Mouse (Mus musculus) limb, embryonic 15.5 days (tissue): Measurements from ENCODE around the gene Olfr513. TPM values are rescaled to one million over a fixed set of nuclear protein-coding genes. Genes with fewer than 3 reads are reported as not detected.

Source experiments
- ATAC-seq: fragments of 200-750 bp; cut with Nextera tagmentation; 2 replicates; pipeline ENCODE4 v1.8.0; 2017; ENCODE audit warnings: low read depth, moderate TSS enrichment; ENCODE audit not compliant: insufficient number of reproducible peaks, low FRiP score, low TSS enrichment
- H3K27ac ChIP-seq: fragments of 300-500 bp; sonication (generic); 2 replicates; pipeline ENCODE4 v1.5.1; 2015; ENCODE audit warnings: moderate library complexity, mild to moderate bottlenecking, inconsistent platforms
- H3K27me3 ChIP-seq: fragments of 300-500 bp; sonication (generic); 2 replicates; pipeline ENCODE4 v1.6.1; 2015; ENCODE audit warnings: inconsistent platforms
- H3K36me3 ChIP-seq: fragments of 300-500 bp; sonication (generic); 2 replicates; pipeline ENCODE4 v1.6.1; 2015; ENCODE audit warnings: inconsistent platforms
- H3K4me1 ChIP-seq: fragments of 300-500 bp; sonication (generic); 2 replicates; pipeline ENCODE4 v1.6.1; 2015; ENCODE audit warnings: inconsistent platforms
- H3K4me2 ChIP-seq: fragments of 300-500 bp; sonication (generic); 2 replicates; pipeline ENCODE4 v1.6.1; 2015; ENCODE audit warnings: mild to moderate bottlenecking, inconsistent platforms
- H3K4me3 ChIP-seq: fragments of 300-500 bp; sonication (generic); 2 replicates; pipeline ENCODE4 v1.5.1; 2015; ENCODE audit warnings: mild to moderate bottlenecking, inconsistent platforms
- H3K9ac ChIP-seq: fragments of 300-500 bp; sonication (generic); 2 replicates; pipeline ENCODE4 v1.6.1; 2015; ENCODE audit warnings: inconsistent platforms
- H3K9me3 ChIP-seq: fragments of 300-500 bp; sonication (generic); 2 replicates; pipeline ENCODE4 v1.6.1; 2016; ENCODE audit warnings: inconsistent platforms
- WGBS: fragments of 180-500 bp; shearing (Covaris S2); methylation state at CpG from one replicate; pipeline ENCODE4 v1.1.7; 2015; 5-methylcytosine and 5-hydroxymethylcytosine counted together
- polyA plus RNA-seq: library from polyadenylated mRNA; unstranded; fragments of >200 nt; fragmentation: Nextera tagmentation; extraction: Ambion mirVana; gene quantifications from 2 replicates; pipeline ENCODE4 v1.2.1, GENCODE M21; 2015

Gene Olfr513
- not detected in 2 replicates for polyA plus RNA-seq

DNA sequence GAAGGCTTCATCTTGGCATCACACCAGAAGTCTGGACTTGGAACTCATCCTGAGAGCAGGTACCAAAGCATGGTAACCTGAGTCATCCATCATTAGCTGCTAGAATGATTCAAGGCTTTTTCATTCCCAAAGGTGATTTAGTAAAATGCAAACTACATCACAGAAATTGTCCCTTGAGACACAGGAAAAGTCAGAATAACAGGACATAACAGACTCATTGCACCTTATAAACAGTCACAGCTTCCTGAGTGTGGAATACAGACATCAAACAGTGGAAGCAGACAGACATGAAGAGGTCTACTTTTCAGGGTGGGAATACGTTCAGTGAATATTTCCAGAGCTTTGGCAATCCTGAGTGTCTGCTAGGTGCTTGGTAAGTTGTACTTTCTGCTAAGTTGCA lies at the start of gene Olfr513:
Gene Olfr513, plus strand, starts transcription at position 301 of the 400 bp plus-strand sequence.
- H3K9ac ChIP-seq, result no peak within 1 kb of the TSS
- H3K27me3 ChIP-seq, result no peaks in the 10 kb centered on the region
- ATAC-seq, result no peak
- no peaks in the 10 kb centered on the region for H3K9me3 ChIP-seq
- H3K4me1 ChIP-seq, result no peaks in the 10 kb centered on the region
- 57% methylated on average over 1 of the region's 1 CpGs for WGBS
- no peak within 1 kb of the TSS for H3K4me2 ChIP-seq
- H3K27ac ChIP-seq, result no peak within 1 kb of the TSS
- H3K36me3 ChIP-seq, result no peaks in the 10 kb centered on the region
- H3K4me3 ChIP-seq, result no peak within 1 kb of the TSS

DNA sequence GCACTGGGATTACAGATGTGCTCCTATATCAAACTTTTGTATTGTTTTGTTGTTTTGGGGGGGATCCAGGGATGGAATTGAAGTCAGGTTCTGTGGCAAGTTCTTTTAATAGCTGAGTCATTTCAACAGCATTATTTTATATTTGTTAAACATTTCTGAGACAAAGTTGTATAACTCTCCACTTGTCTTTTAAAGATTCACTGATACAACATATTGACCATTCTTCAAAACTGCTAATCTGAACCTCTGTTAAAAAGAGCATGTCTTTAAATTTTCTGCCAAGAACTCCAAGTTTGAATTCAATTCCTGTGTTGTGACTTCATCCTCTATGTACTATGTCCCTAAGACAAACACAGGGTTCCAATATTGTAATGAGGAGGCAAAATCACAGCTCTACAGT lies 37.8 kb upstream of the Olfr513 start, which contains the start of gene Olfr512:
Gene Olfr512, plus strand, starts transcription at position 301 of the 400 bp plus-strand sequence.
- ATAC-seq, result no peak
- H3K9me3 ChIP-seq, result no peaks in the 10 kb centered on the region
- no peaks in the 10 kb centered on the region for H3K27me3 ChIP-seq
- H3K27ac ChIP-seq, result no peak within 1 kb of the TSS
- H3K9ac ChIP-seq, result no peak within 1 kb of the TSS
- no peak within 1 kb of the TSS for H3K4me2 ChIP-seq
- H3K4me1 ChIP-seq, result no peaks in the 10 kb centered on the region
- H3K36me3 ChIP-seq, result no peaks in the 10 kb centered on the region
- no peak within 1 kb of the TSS for H3K4me3 ChIP-seq

DNA sequence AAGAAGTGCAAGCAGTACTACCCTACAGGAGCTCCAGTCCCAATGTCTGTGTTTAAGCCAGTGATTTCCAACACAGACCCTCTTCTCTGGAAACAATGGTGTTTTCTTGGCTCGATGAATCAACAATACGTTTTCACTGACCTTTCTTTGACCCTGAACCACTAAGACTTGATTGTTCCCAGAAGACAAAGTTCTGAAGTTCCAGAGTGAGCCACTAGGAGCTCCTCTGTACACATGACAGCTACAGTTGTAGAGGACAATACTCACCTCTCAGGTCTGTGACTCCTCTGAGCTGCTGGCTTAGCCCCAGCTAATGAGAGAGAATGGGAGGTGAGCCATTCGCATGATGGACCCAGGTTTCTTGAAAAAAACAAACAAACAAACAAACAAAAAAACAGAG lies 9.6 kb downstream of the Olfr513 start:
- Histone ChIP-seq H3K27me3 (no peaks in the 10 kb centered on the region), H3K4me3 (no peak overlapping the region), H3K9me3 (no peaks in the 10 kb centered on the region), H3K27ac (no peak overlapping the region), H3K4me2 (no peak overlapping the region), H3K9ac (no peak overlapping the region), H3K36me3 (no peaks in the 10 kb centered on the region), H3K4me1 (no peaks in the 10 kb centered on the region)
- 45% methylated on average over 3 of the region's 3 CpGs for WGBS
- no peak for ATAC-seq

DNA sequence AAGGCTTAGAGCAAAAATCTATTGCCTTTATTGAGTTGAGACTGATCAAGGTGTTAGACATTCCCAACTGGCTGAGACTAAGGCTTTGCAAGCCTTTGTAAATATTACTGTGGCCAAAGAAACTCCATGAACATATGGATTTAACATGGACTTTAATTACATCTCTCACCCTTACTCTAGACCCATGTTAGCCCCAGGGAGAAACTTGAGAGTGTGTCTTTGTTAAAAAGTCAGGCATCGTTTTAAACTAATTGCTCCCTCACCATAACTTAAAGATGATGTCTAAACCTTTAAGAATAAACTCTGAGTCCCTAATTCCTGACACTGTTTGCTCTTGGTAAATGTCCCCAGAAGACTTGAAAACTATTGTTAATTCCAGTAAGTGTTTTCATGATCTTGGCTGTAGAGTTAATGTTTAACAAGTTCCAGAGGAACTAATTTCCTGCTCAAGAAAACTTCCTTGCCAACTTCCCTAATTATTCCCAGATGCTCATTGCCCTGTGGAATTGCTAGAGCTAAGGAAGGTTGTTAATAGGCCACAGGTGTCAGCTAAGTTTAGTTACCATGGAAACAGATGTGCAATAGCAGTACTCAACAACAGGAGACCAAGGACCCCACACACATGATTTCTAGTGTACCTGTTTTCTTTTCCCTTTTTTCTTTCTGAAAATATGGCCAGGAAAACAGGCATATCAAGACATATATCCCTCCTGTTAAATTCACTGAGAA lies 46.6 kb downstream of the Olfr513 start:
- WGBS, result 5% methylated on average over 1 of the region's 1 CpGs
- Histone ChIP-seq H3K4me1 (peaks cover 2% of the 10 kb centered on the region; the same call in 1 of the 2 replicates), H3K9ac (no peak overlapping the region), H3K36me3 (no peaks in the 10 kb centered on the region), H3K9me3 (no peaks in the 10 kb centered on the region), H3K27ac (no peak overlapping the region), H3K4me3 (no peak overlapping the region), H3K27me3 (no peaks in the 10 kb centered on the region), H3K4me2 (no peak overlapping the region)
- ATAC-seq, result peak; percentile 82

Other genes starting within 250 kb of the Olfr513 start
- not detected in 2 replicates for gene Olfr502, start 225.9 kb upstream of the Olfr513 start, polyA plus RNA-seq
- not detected in 2 replicates for gene Olfr503, start 206.4 kb upstream of the Olfr513 start, polyA plus RNA-seq
- gene Olfr504, start 185.2 kb upstream of the Olfr513 start, polyA plus RNA-seq, result not detected in 2 replicates
- not detected in 2 replicates for gene Olfr506, start 140.2 kb upstream of the Olfr513 start, polyA plus RNA-seq
- not detected in 2 replicates for gene Olfr507, start 129.2 kb upstream of the Olfr513 start, polyA plus RNA-seq
- gene Olfr508, start 121.0 kb upstream of the Olfr513 start, polyA plus RNA-seq, result not detected in 2 replicates
- gene Olfr509, start 99.1 kb upstream of the Olfr513 start, polyA plus RNA-seq, result not detected in 2 replicates
- gene Olfr510, start 84.6 kb upstream of the Olfr513 start, polyA plus RNA-seq, result not detected in 2 replicates
- not detected in 2 replicates for gene Olfr512, start 37.7 kb upstream of the Olfr513 start, polyA plus RNA-seq
- not detected in 2 replicates for gene Olfr514, start 75.0 kb downstream of the Olfr513 start, polyA plus RNA-seq
- gene Olfr516, start 99.6 kb downstream of the Olfr513 start, polyA plus RNA-seq, result not detected in 2 replicates
- not detected in 2 replicates for gene Olfr517, start 121.4 kb downstream of the Olfr513 start, polyA plus RNA-seq
- gene Olfr518, start 134.0 kb downstream of the Olfr513 start, polyA plus RNA-seq, result not detected in 2 replicates
- gene Olfr519, start 143.4 kb downstream of the Olfr513 start, polyA plus RNA-seq, result not detected in 2 replicates
- gene Nlrp10, start 179.2 kb downstream of the Olfr513 start, polyA plus RNA-seq, result 1.5 and 2.0 TPM in 2 replicates
- 67.8 and 85.2 TPM in 2 replicates for gene Eif3f, start 183.4 kb downstream of the Olfr513 start, polyA plus RNA-seq
- 2.3 and 2.5 TPM in 2 replicates for gene Tub, start 199.4 kb downstream of the Olfr513 start, polyA plus RNA-seq